Mouse (Mus musculus) layer of hippocampus, postnatal 36 days (tissue): ENCODE measurements around the gene Ergic1. TPM values are rescaled to one million over a fixed set of nuclear protein-coding genes. Genes with fewer than 3 reads are reported as not detected.

ENCODE experiments used
- DNase-seq, 2 experiments: peaks; one replicate each; pipeline ENCODE4 v3.0.0; 2022
- total RNA-seq, 2 experiments: library from RNA; stranded (reverse); gene quantifications; 2 replicates each; pipeline ENCODE4 v1.2.3; 2021

Gene Ergic1
- total RNA-seq, 2 experiments from 2014 or later: 115 to 119 TPM

- DNase-seq: no peak
Measured at GRCm38 (mm10) chr17:26628936-26629335, 67.6 kb downstream of the Ergic1 start.

GRCm38 (mm10) chr17:26631811-26632327 is 70.6 kb downstream of the Ergic1 start:
- no peak for DNase-seq

GRCm38 (mm10) chr17:26633186-26633585 is 71.9 kb downstream of the Ergic1 start:
- no peak for DNase-seq

- DNase-seq: no peak
Measured at GRCm38 (mm10) chr17:26633926-26634325, 72.6 kb downstream of the Ergic1 start.

- no peak for DNase-seq
Measured at GRCm38 (mm10) chr17:26634539-26634938, 73.2 kb downstream of the Ergic1 start.

- DNase-seq: no peak
Measured at GRCm38 (mm10) chr17:26635951-26636350, 74.7 kb downstream of the Ergic1 start.

- no peak for DNase-seq
Measured at GRCm38 (mm10) chr17:26637851-26638250, 76.6 kb downstream of the Ergic1 start.

- DNase-seq: peak in 1 of 2 experiments; percentile 62
Measured at GRCm38 (mm10) chr17:26638655-26639054, 77.4 kb downstream of the Ergic1 start.

- no peak for DNase-seq
Measured at GRCm38 (mm10) chr17:26639791-26640190, 78.5 kb downstream of the Ergic1 start.

- no peak for DNase-seq
Measured at GRCm38 (mm10) chr17:26640286-26640740, 79.0 kb downstream of the Ergic1 start.

GRCm38 (mm10) chr17:26643456-26643855 is 82.2 kb downstream of the Ergic1 start:
- no peak for DNase-seq

GRCm38 (mm10) chr17:26643993-26644392 is 82.7 kb downstream of the Ergic1 start:
- no peak for DNase-seq

- no peak for DNase-seq
Measured at GRCm38 (mm10) chr17:26644509-26645410, 83.5 kb downstream of the Ergic1 start.

GRCm38 (mm10) chr17:26645411-26645854 is 84.1 kb downstream of the Ergic1 start:
- DNase-seq: no peak

- DNase-seq: peak in 1 of 2 experiments; percentile 32
Measured at GRCm38 (mm10) chr17:26647283-26647682, 86.0 kb downstream of the Ergic1 start.

GRCm38 (mm10) chr17:26649565-26649964 is 88.3 kb downstream of the Ergic1 start:
- DNase-seq: no peak

GRCm38 (mm10) chr17:26650451-26651363 is 89.4 kb downstream of the Ergic1 start:
- DNase-seq: peak; percentile 34 to 43

- DNase-seq: no peak
Measured at GRCm38 (mm10) chr17:26658854-26659572, 97.7 kb downstream of the Ergic1 start.

GRCm38 (mm10) chr17:26659573-26659915 is 98.3 kb downstream of the Ergic1 start:
- DNase-seq: no peak

- DNase-seq: peak; percentile 83 to 84
Measured at GRCm38 (mm10) chr17:26660192-26660912, 99.1 kb downstream of the Ergic1 start.

- DNase-seq: no peak
Measured at GRCm38 (mm10) chr17:26662204-26662603, 100.9 kb downstream of the Ergic1 start.
